Mouse (Mus musculus): Measurements from ENCODE around the gene Fcrla. TPM values are rescaled to one million over a fixed set of nuclear protein-coding genes. Genes with fewer than 3 reads are reported as not detected.

The Fcrla gene
- polyA plus RNA-seq, 1 experiment, result not detected

GRCm38 (mm10) chr1:170892279-170892678 lies 35.1 kb downstream of the Fcrla start:
- Histone ChIP-seq H3K27me3 (ENCODE audit: control insufficient read depth, insufficient read depth, low read length, poor library complexity, severe bottlenecking) (no peaks in the 10 kb centered on the region), H3K9ac (ENCODE audit: low read depth, poor library complexity, severe bottlenecking) (no peak overlapping the region), H3K4me3 (ENCODE audit: low read depth, low read length) (no peak overlapping the region), H3K9me3 (replicated peaks; ENCODE audit: control insufficient read depth, insufficient read depth, low read length, poor library complexity, severe bottlenecking) (no peaks in the 10 kb centered on the region), H3K4me1 (ENCODE audit: control insufficient read depth, insufficient read depth, low read length) (peaks cover 6% of the 10 kb centered on the region), H3K27ac (ENCODE audit: insufficient read depth, low read length) (peak overlapping the region; percentile 100), H3K36me3 (ENCODE audit: control insufficient read depth, insufficient read depth, low read length, poor library complexity, severe bottlenecking) (no peaks in the 10 kb centered on the region)
- no peak for TF ChIP-seq CTCF (IDR thresholded peaks at IDR 0.05; ENCODE audit: low read depth, low read length)
- TF ChIP-seq EP300 (IDR thresholded peaks at IDR 0.05; ENCODE audit: insufficient read depth, low read depth, low read length), result peak; percentile 84

- H3K36me3 ChIP-seq (ENCODE audit: control insufficient read depth, insufficient read depth, low read length, poor library complexity, severe bottlenecking), result no peaks in the 10 kb centered on the region
- H3K4me3 ChIP-seq (ENCODE audit: low read depth, low read length), result no peak overlapping the region
- peaks cover 6% of the 10 kb centered on the region for H3K4me1 ChIP-seq (ENCODE audit: control insufficient read depth, insufficient read depth, low read length)
- TF ChIP-seq EP300 (IDR thresholded peaks at IDR 0.05; ENCODE audit: insufficient read depth, low read depth, low read length) (no peak), CTCF (IDR thresholded peaks at IDR 0.05; ENCODE audit: low read depth, low read length) (no peak), POLR2A (IDR thresholded peaks at IDR 0.05; ENCODE audit: insufficient read depth, low read length) (no peak)
- H3K27me3 ChIP-seq (ENCODE audit: control insufficient read depth, insufficient read depth, low read length, poor library complexity, severe bottlenecking), result no peaks in the 10 kb centered on the region
- no peak overlapping the region for H3K9ac ChIP-seq (ENCODE audit: low read depth, poor library complexity, severe bottlenecking)
- peak overlapping the region; percentile 100 for H3K27ac ChIP-seq (ENCODE audit: insufficient read depth, low read length)
- no peaks in the 10 kb centered on the region for H3K9me3 ChIP-seq (replicated peaks; ENCODE audit: control insufficient read depth, insufficient read depth, low read length, poor library complexity, severe bottlenecking)
These were observed 35.7 kb downstream of the Fcrla start for GRCm38 (mm10) chr1:170891646-170892045.

GRCm38 (mm10) chr1:170889310-170889709 lies 38.1 kb downstream of the Fcrla start:
- H3K4me1 ChIP-seq (ENCODE audit: control insufficient read depth, insufficient read depth, low read length), result peaks cover 6% of the 10 kb centered on the region
- TF ChIP-seq POLR2A (IDR thresholded peaks at IDR 0.05; ENCODE audit: insufficient read depth, low read length) (no peak), EP300 (IDR thresholded peaks at IDR 0.05; ENCODE audit: insufficient read depth, low read depth, low read length) (0 out of 2 replicates have a peak, but pooled peaks have one; percentile 66)

GRCm38 (mm10) chr1:170886044-170886458 lies 41.3 kb downstream of the Fcrla start:
- Histone ChIP-seq H3K4me1 (ENCODE audit: control insufficient read depth, insufficient read depth, low read length) (peaks cover 5% of the 10 kb centered on the region), H3K27me3 (ENCODE audit: control insufficient read depth, insufficient read depth, low read length, poor library complexity, severe bottlenecking) (no peaks in the 10 kb centered on the region), H3K9me3 (replicated peaks; ENCODE audit: control insufficient read depth, insufficient read depth, low read length, poor library complexity, severe bottlenecking) (no peaks in the 10 kb centered on the region), H3K4me3 (ENCODE audit: low read depth, low read length) (peak overlapping the region; percentile 27; the same call in 1 of the 2 replicates), H3K36me3 (ENCODE audit: control insufficient read depth, insufficient read depth, low read length, poor library complexity, severe bottlenecking) (peaks cover 14% of the 10 kb centered on the region), H3K9ac (ENCODE audit: low read depth, poor library complexity, severe bottlenecking) (peak overlapping the region; percentile 70), H3K27ac (ENCODE audit: insufficient read depth, low read length) (peak overlapping the region; percentile 66; the same call in 1 of the 2 replicates)
- TF ChIP-seq EP300 (IDR thresholded peaks at IDR 0.05; ENCODE audit: insufficient read depth, low read depth, low read length), result no peak
- no peak for TF ChIP-seq POLR2A (IDR thresholded peaks at IDR 0.05; ENCODE audit: insufficient read depth, low read length)
- no peak for TF ChIP-seq CTCF (IDR thresholded peaks at IDR 0.05; ENCODE audit: low read depth, low read length)

More at GRCm38 (mm10) chr1:170889310-170889709, 38.1 kb downstream of the Fcrla start:
- Histone ChIP-seq H3K4me3 (ENCODE audit: low read depth, low read length) (peak overlapping the region; percentile 43; the same call in 1 of the 2 replicates), H3K27ac (ENCODE audit: insufficient read depth, low read length) (peak overlapping the region; percentile 100), H3K36me3 (ENCODE audit: control insufficient read depth, insufficient read depth, low read length, poor library complexity, severe bottlenecking) (no peaks in the 10 kb centered on the region), H3K9ac (ENCODE audit: low read depth, poor library complexity, severe bottlenecking) (peak overlapping the region; percentile 81), H3K9me3 (replicated peaks; ENCODE audit: control insufficient read depth, insufficient read depth, low read length, poor library complexity, severe bottlenecking) (no peaks in the 10 kb centered on the region), H3K27me3 (ENCODE audit: control insufficient read depth, insufficient read depth, low read length, poor library complexity, severe bottlenecking) (no peaks in the 10 kb centered on the region)

GRCm38 (mm10) chr1:170884978-170885561 lies 42.3 kb downstream of the Fcrla start, which contains the start of the genes Gm26620 and Dusp12:
Gm26620 (plus strand) TSS chr1:170885065.
Dusp12 (minus strand) TSS chr1:170885540.
- H3K4me3 ChIP-seq (ENCODE audit: low read depth, low read length), result peak within 1 kb of the TSS; percentile 73
- H3K4me1 ChIP-seq (ENCODE audit: control insufficient read depth, insufficient read depth, low read length), result peaks cover 2% of the 10 kb centered on the region
- H3K27ac ChIP-seq (ENCODE audit: insufficient read depth, low read length), result peak within 1 kb of the TSS; percentile 80
- peaks cover 24% of the 10 kb centered on the region for H3K36me3 ChIP-seq (ENCODE audit: control insufficient read depth, insufficient read depth, low read length, poor library complexity, severe bottlenecking)
- peak; percentile 79 for TF ChIP-seq EP300 (IDR thresholded peaks at IDR 0.05; ENCODE audit: insufficient read depth, low read depth, low read length)
- TF ChIP-seq CTCF (IDR thresholded peaks at IDR 0.05; ENCODE audit: low read depth, low read length), result peak; percentile 66
- TF ChIP-seq POLR2A (IDR thresholded peaks at IDR 0.05; ENCODE audit: insufficient read depth, low read length), result peak; percentile 39
- no peaks in the 10 kb centered on the region for H3K9me3 ChIP-seq (replicated peaks; ENCODE audit: control insufficient read depth, insufficient read depth, low read length, poor library complexity, severe bottlenecking)
- H3K27me3 ChIP-seq (ENCODE audit: control insufficient read depth, insufficient read depth, low read length, poor library complexity, severe bottlenecking), result no peaks in the 10 kb centered on the region
- peak within 1 kb of the TSS; percentile 70 for H3K9ac ChIP-seq (ENCODE audit: low read depth, poor library complexity, severe bottlenecking)

DNA sequence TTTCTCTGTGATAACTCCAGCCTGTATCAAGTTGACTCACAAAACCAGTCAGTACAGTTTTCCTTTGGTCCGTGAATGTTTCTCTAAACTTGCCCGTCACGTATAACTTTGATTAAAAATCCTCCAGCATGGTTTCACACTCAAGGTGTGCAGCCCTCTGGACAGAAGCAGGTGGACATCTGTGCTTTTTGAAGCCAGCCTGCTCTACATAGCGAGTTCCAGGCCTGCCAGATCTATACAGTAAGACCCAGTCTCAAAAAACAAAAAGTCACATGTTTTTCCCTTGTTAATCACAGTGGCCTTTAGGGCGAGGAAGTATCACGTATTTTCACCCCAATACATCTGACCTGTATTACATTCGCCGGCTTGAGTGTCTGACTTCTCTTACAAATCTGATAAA lies 43.0 kb downstream of the Fcrla start:
- peak overlapping the region; percentile 60; the same call in 1 of the 2 replicates for H3K27ac ChIP-seq (ENCODE audit: insufficient read depth, low read length)
- H3K27me3 ChIP-seq (ENCODE audit: control insufficient read depth, insufficient read depth, low read length, poor library complexity, severe bottlenecking), result no peaks in the 10 kb centered on the region
- H3K36me3 ChIP-seq (ENCODE audit: control insufficient read depth, insufficient read depth, low read length, poor library complexity, severe bottlenecking), result peaks cover 30% of the 10 kb centered on the region
- H3K9me3 ChIP-seq (replicated peaks; ENCODE audit: control insufficient read depth, insufficient read depth, low read length, poor library complexity, severe bottlenecking), result no peaks in the 10 kb centered on the region
- H3K9ac ChIP-seq (ENCODE audit: low read depth, poor library complexity, severe bottlenecking), result peak overlapping the region; percentile 70
- no peak for TF ChIP-seq CTCF (IDR thresholded peaks at IDR 0.05; ENCODE audit: low read depth, low read length)
- TF ChIP-seq POLR2A (IDR thresholded peaks at IDR 0.05; ENCODE audit: insufficient read depth, low read length), result no peak
- TF ChIP-seq EP300 (IDR thresholded peaks at IDR 0.05; ENCODE audit: insufficient read depth, low read depth, low read length), result no peak
- H3K4me1 ChIP-seq (ENCODE audit: control insufficient read depth, insufficient read depth, low read length), result no peaks in the 10 kb centered on the region
- peak overlapping the region; percentile 73 for H3K4me3 ChIP-seq (ENCODE audit: low read depth, low read length)
